Mouse (Mus musculus) thymus, postnatal 10 days (tissue): ENCODE results near the gene Ahdc1.
"Not testable (repeated sequence)": the region's sequence is repeated elsewhere in the genome, so short reads cannot be mapped to it uniquely, and the experiment has no call there.

Source experiments
- DNase-seq, 2 experiments: peaks; one replicate each; pipeline ENCODE4 v3.0.0; 2021; ENCODE audit warnings: low spot score in 2 of 2

Ahdc1 gene

GRCm38 (mm10) chr4:132993553-132993952 lies 17.5 kb upstream of the Ahdc1 start:
- no peak for DNase-seq

GRCm38 (mm10) chr4:132997469-132998237 lies 13.4 kb upstream of the Ahdc1 start:
- no peak for DNase-seq

- DNase-seq, result no peak
These were observed 8.2 kb upstream of the Ahdc1 start for GRCm38 (mm10) chr4:133002896-133003295.

GRCm38 (mm10) chr4:133003316-133004018 lies 7.6 kb upstream of the Ahdc1 start:
- no peak for DNase-seq

GRCm38 (mm10) chr4:133005233-133005632 lies 5.8 kb upstream of the Ahdc1 start:
- peak; percentile 74 to 89 for DNase-seq

GRCm38 (mm10) chr4:133005885-133006451 lies 5.1 kb upstream of the Ahdc1 start:
- not testable (repeated sequence) for DNase-seq

- DNase-seq, result no peak
These were observed 3.3 kb upstream of the Ahdc1 start for GRCm38 (mm10) chr4:133007513-133008380.

DNA sequence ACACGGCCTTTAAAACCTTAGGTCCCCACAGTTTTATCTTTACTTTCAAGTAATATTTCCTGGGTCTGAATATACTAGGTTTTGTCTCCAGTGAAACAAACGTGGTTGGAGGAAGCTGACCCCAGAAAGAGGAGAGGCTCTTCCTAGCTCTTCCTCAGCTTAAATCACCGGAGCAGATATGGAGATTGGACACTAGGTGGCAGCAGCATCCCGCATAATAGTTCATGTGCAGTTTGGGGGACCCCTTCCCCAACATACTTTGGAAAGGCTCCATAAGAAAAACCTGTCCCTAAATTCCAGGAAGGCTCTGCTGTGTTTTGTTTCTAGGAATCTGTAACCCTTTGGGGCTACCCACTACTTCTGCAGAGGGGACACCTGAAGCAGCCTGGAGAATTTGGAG lies 1.9 kb upstream of the Ahdc1 start:
- DNase-seq, result peak; percentile 46 to 80

- no peak for DNase-seq
These were observed 1.4 kb upstream of the Ahdc1 start for GRCm38 (mm10) chr4:133009676-133010075.

GRCm38 (mm10) chr4:133010611-133011010 lies 449 bp upstream of the Ahdc1 start:
- DNase-seq, result peak; percentile 44

DNA sequence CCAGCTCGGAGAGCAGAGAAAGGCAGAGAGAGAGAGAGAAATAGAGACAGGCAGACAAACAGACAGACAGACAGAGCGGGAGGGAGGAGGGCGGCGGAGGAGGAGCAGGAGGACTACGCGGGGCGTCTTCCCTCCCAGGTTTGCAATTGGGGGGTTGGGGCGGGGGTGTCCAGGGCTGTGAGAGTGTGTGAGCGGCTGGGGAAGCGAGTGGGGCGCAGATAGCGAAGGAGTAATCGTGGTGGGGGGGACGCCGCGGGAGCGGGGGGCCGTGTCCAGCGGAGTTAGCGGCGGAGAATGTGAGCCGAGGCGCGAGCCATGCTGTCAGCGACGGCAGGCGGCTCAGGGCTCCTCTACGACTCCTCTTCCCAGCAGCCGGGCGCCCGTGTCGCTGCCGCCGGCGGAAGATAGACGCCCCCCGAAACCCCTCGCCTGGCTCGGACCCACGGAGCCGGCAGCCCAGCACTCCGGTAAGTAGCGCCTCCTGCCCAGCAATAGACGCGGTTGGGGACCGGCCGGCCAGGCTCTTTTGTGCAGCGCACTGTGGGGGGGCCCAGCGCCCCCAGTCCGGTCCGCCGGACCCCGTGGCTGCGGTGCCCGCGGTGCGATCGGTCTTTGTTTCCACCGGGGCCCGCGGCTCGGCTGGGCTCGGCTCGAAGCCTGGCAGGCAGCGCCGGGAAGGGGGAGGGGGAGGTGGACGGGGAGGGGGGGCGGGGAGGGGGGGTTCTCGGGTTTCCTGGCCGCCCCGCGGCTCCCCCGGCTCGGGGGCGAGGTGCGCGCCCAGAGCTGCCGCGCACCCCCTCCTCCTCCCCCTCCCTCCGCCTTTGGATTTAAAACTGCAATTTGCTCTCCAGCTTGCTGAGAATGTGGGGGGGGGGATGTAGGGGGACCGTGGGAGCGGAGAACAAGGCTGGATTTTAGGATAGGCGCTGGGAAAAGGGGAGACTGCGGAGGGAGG lies 1.0 kb downstream of the Ahdc1 start:
- DNase-seq, result peak; percentile 53 to 71

- peak; percentile 32 to 50 for DNase-seq
These were observed 1.8 kb downstream of the Ahdc1 start for GRCm38 (mm10) chr4:133012776-133013265.

DNA sequence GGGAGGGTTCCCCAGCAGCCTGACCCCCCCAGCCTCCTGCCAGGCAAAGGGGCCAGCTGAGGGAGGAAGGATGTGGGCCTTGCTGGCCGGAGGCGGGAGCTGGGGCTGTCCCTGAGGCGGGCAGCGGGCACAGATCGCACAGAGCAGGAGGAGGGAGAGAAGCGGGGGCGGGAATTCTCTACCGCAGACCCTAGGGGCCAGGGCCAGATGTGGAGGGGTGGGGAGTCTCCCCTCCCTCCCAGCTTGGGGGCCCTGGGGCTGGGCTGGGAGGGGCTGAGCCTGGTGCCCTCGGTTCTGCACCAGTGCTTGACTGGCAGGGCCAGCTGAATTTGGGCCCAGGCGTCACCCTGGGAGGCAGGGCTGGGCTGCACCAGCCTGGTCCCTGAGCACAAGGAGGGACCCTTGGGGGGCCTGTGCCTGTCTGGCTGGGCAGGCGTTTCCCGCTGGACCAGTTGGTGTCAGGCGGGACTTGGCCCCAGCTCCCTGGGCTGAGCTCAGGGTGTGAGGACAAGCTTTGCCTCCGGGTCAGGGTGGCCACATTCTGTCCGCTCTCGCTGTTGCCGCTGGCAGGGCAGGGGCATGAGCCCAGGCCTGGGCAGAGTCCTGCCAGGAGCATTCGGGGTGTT lies 2.3 kb downstream of the Ahdc1 start:
- peak; percentile 30 to 32 for DNase-seq

DNA sequence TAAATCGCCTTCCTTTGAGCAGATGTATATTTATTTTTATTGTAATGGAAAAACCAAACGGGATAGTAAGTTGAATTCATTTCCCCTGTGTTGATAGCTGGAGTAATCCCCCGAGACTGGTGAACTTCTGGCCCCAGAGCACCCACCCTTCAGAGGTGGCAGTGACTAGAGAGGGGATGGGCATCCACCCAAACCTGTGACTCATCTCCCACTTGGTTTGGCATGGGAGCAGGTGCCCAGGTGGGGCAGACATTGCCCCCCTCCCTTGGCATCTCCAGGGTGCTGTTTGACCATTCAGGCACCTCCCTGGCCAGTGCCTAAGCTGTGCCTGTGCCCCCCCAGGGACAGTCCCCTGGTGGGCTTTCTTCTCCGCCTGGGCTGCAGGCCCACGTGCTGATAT lies 3.0 kb downstream of the Ahdc1 start:
- DNase-seq, result no peak

- DNase-seq, result no peak
These were observed 4.0 kb downstream of the Ahdc1 start for GRCm38 (mm10) chr4:133014896-133015709.

- DNase-seq, result no peak
These were observed 4.9 kb downstream of the Ahdc1 start for GRCm38 (mm10) chr4:133015710-133016651.

DNA sequence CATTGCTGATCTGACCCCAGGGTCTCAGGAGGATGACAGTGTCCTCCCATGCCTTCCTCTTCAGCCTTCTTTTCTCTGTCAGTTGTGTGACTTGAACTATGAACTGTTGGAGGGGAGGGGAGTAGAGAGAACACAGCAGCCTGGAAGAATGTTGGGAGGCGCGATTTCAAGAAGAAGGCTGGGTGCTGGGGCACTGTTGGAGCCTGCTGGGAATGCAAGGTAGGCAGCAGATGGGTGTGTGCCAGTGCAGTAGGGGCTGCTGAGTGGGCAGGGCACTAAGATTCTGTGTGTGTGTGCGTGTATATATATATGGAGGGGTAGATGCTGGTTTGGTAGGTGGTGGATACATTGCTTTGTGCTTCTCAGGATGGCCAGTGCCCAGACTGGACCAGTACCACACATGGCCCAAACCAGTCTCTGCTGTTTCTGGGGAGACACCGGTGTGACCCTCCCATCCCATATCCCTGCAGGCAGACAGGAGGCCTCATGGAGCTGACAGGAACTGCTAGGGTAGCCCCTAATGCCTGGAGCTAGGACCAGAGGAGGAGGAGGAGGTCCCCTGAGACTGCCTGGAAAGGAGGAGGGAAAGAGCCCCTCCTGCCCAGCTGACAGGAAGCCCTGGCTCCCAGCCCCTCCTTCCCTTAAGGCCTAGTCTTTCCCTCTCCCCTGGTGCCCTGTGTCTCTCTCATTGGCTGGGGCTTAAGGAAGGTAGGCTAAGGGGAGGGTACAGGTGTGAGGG lies 5.8 kb downstream of the Ahdc1 start:
- DNase-seq, result no peak
